Mouse (Mus musculus) gonadal fat pad, adult 2 months (tissue): ENCODE results near the gene Cog5. TPM values are rescaled to one million over a fixed set of nuclear protein-coding genes. Genes with fewer than 3 reads are reported as not detected.

Experiments used
- DNase-seq: peaks from one replicate; pipeline ENCODE4 v3.0.0-alpha.2; 2012; ENCODE audit warnings: low read depth
- polyA plus RNA-seq: library from polyadenylated mRNA; depleted of rRNA; stranded (reverse); fragments of >200 nt; gene quantifications from 2 replicates; pipeline ENCODE4 v1.2.3, GENCODE M21; 2012

Gene Cog5
- polyA plus RNA-seq, 1 experiment = 25.6 TPM

DNA sequence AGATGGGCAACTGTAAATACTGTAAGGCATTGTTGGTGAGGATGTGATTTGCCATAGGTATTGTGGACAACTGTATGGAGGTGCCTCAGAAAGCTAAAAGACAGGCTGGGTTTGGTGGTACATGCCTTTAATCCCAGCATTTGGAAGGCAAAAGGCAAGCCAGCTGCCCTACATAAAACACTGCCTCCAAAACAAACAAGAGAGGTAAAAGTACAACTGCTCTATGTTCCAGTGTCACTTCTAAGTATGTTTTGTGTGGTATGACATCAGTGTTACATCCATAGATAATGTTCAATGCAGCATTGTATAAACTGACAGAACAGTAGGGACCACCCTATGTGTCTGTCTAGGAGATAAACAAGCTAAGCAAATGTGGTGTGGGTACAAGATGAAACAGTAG is 237.4 kb downstream of the Cog5 start:
- no peak for DNase-seq

GRCm38 (mm10) chr12:31892771-31893170 is 238.1 kb downstream of the Cog5 start:
- DNase-seq = no peak

DNA sequence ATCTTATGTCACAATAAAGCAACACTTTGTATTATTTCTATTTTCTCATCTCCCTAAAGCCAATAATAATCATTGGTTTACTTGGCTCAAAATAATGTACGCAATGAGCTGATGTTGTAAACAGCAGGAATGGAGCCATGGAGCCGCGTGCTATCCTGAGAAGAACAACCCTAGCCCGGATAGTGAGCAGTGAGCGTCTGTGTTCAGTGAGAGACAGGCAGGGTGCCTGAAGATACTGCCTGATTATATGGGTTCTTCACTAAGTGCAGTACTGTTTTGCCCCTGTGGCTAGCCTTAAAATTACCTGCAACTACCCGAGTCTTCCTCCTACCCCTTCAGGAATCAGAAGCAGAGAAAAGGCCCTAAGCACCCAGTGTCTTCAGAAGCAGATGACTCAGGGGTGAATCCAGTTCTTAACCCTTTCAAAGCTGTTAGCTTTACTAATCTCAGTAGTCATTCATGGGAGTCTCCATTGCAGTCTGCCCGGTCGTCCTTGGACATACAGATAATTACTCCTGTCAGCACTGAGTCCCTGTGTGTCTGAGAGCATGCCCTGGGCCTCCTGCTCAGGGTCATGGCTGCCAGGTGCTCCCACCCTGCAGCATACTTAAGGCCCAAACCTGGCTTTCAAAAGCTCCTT is 240.5 kb downstream of the Cog5 start:
- no peak for DNase-seq

GRCm38 (mm10) chr12:31895888-31896287 is 241.2 kb downstream of the Cog5 start:
- DNase-seq = no peak

- no peak for DNase-seq
Measured at GRCm38 (mm10) chr12:31896295-31896694, 241.6 kb downstream of the Cog5 start.

GRCm38 (mm10) chr12:31896986-31897385 is 242.3 kb downstream of the Cog5 start:
- no peak for DNase-seq

DNA sequence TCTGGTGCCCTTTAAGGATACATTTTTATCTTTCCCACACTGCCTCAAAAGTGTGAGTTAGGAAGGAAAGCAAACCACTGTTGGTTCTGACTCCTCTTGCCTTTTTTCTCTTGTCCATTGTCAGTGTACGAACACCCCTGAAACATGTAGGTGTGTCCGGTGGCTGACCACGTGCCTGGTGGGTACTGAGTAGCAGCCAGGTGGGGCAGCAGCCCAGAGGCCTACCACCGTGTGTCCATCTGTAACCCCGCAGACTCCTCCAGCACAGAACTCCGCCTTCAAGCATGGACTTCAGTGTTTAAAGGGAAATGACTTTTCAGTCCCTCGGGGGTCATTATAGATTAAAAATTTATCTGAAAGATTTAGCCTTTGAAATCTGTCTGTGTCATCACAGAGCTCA is 242.8 kb downstream of the Cog5 start:
- DNase-seq = no peak

- no peak for DNase-seq
Measured at GRCm38 (mm10) chr12:31900391-31900914, 245.8 kb downstream of the Cog5 start.

DNA sequence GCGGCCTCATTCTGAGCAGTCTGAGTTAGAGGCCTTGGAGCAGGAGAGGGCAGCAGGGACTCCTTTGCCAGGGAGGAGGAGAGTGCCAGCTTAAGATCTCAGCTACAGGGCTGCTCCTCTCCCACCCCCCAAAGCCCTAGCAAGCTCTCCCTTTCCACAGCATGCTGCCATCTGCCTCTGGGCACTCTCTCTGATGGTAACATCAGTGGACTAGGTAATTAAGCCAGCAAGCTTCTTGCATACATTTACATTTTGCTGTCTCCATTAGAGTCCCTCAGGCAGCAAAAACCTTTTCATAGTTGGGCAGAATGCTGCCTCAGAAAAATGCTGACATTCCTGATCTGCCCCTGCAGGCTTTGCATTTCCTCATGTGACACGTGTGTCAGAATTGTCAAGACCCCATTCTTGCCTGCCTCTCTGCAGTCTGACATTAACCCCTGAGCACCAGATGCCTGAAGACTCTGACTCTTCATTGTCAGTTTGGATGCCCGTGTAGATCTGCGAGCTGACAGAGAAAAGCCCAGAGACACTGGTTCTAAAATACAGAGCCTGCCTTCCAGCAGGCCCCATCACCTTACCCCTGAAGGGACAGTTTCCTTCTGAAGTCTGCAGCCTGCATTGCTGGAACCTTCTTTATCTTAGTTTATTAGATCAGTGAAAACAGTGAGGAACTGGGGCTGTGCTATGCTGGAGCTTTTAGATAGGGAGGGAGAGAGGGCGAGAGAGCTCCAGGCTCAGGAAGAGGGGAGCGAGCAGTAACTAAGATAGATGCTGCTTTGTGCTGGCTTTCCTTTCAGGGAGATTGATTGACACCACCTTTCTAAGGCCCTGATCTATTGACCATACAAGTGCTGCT is 251.3 kb downstream of the Cog5 start:
- DNase-seq = no peak

GRCm38 (mm10) chr12:31907436-31907835 is 252.8 kb downstream of the Cog5 start:
- no peak for DNase-seq

- no peak for DNase-seq
Measured at GRCm38 (mm10) chr12:31912966-31913551, 258.4 kb downstream of the Cog5 start.

DNA sequence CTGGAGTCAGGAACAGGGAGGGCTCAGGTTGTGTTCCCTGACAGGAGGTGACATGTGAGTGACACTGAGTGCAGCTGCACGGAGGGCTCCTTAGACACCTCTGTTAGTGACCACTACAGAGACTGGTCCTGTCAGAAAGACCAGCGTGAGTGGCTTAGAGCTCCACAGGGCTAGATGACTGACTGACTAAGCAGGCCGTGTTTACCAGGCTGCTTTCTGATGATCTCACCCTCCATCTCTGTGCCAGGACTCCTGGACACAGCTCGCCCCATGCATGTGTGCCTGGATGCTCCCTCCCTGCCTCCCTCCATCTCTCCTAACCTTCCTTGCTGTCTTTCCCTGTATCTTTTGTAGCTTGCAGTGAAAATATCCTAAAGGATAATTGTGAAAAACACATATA is 258.9 kb downstream of the Cog5 start:
- DNase-seq = no peak

- no peak for DNase-seq
Measured at GRCm38 (mm10) chr12:31916691-31917090, 262.0 kb downstream of the Cog5 start.

- no peak for DNase-seq
Measured at GRCm38 (mm10) chr12:31917245-31917644, 262.6 kb downstream of the Cog5 start.

DNA sequence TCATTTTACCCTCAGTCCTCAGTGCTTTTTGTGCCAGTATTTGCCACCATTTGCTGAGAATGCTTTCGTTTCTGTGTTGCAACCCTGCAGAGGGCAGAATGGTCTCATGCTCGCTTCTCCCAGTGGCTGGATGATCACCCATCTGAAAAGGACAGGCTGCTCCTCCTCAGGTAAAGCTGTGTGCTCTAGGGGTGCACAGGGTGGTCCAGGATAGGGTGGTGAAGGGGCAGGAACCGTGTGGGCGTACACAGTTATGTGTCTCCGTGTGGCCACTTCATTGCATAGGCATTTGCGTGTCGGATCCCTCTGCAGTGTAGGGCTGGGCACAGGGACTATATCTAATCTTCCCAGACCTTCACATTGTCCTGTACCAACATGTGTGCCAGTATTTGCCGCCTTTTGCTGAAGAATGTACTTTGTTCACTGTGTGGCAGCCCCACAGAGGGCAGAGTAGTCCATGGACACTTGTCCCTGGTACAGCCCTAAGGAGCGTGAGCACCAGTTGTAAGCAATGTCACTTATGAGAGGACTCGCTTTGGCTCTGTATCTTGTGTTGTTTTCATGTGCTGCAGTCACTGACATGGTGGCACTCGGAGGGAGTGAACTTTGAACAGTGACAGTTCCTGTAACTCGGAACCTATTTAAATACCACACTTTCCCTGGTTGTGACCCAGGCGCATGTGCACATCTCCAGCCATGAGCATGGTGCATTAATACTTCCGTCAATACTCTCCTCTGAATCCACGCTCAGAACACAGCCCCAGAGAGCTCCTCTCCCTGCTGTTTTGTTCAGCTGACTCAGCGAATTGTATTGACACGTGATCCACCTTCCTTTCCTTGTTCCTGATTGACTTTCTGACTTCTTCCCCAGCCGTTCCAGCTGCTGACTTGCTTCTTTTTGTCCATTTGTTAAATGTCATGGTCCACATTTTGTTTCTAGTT is 266.1 kb downstream of the Cog5 start:
- DNase-seq = no peak

GRCm38 (mm10) chr12:31924135-31924534 is 269.5 kb downstream of the Cog5 start:
- DNase-seq = no peak

DNA sequence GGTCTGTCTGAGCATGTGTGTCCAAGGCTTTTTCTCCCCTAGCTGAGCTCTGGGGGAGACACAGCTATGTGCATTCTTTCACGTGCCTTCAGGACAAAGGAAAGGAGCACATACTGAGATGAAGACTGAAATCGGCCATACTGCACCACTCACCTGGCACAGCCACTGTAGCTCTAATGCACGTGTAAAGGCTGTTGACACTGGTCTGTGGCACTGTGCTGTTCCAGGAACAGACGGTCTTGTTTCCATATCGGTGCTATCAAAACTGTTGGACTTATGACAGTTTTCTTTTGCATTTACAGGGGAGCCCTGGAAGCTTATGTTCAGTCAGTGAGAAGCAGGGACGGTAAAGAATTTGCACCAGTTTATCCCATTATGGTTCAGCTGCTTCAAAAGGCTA is 270.7 kb downstream of the Cog5 start:
- no peak for DNase-seq

DNA sequence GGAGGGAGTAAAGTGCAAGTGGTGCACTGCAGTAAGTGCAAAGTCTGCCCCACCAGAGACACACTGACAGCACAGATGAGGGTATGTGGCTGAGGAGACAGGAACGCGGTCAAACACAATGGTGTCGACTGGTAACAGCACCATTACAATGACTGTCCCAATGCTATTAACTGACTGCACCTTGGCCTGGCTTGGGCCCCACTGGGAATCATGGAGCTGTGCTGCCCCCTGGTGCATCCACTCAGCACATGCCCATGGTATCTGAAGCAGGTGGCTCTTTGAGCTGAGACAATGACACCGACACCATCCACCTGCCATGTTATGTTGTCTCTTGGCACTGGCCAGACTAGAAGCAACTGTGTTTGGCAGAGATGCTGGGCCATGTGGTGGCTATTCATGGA is 272.0 kb downstream of the Cog5 start:
- no peak for DNase-seq

- DNase-seq = no peak
Measured at GRCm38 (mm10) chr12:31928498-31928897, 273.8 kb downstream of the Cog5 start.

DNA sequence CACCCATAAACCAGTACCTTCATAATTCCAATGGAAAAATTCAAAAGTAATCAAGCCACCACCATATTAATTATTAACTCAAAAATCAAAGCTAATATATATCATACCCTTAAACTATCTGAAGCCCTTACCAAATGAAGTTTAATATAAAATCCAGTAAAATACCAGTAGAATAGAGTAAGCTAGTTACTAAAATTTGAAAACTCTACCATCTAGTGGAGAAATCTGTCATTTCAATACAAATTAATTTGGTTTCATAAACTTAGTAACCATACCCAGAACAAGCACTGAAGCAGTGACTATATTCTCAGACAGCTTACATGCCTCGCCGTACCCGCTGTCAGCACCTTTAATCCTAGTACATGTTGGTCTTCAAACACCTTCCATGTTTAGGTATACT is 277.1 kb downstream of the Cog5 start:
- DNase-seq = no peak

DNA sequence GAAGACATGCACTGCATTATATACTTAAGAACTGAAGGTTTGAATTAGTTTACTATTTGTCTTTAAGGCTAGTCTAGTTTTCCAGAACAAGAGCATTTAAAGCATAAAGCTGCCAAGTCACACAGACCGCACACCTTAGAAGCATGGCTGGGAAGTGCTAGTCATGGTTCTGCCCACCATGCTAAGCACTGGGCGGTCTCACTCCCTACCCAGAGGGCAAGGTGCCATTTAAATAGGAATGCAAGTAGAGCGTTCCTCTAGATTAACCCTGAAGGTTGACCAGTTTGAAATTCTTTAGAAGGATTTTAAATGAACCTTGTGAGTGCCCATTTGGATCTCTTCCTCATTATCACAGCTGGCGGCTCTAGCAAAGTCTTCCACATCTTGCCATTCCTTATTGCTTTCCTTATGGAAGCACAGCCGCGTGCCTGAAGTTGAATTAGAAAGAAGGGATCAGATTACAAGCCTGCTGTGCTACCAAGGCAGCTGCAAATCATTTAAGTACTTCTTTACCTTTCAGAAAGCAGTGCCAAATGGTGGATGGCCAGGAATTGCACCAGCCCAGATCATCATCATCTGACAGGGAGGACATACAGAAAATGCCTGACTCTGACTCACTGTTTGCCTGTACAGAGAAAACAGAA is 282.1 kb downstream of the Cog5 start:
- DNase-seq = no peak
